Mouse (Mus musculus) kidney, postnatal 25 days (tissue): ENCODE measurements at regions not wholly inside any gene's neighbourhood (a gene's known extent, or its start where the extent isn't known, plus 50 kb on each side); places are given as distances from the start of the nearest gene placed in this dataset.

Source experiments
- DNase-seq, 2 experiments: peaks; one replicate each; pipeline ENCODE4 v3.0.0; 2021; ENCODE audit warnings: mixed read lengths in 2 of 2

DNA sequence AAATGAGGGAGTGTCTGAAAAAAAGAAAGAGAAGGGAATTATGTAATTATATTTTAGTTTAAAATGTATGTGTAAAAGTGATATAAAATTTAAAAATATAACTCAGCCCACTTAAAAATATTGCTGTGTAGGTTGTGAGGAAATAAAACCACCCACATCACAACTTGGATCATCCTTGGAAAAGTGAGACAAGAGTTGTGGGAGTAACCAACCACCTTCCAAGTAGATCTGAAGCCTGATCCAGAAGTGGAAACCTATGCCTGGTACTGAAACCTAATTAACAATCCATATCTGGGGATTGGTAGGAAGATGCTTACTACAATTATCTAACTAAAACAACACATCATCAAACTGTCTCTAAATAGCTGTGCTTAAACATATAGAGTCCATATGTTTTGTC, 743.1 kb downstream of the Stim2 start:
- DNase-seq: no peak

- no peak for DNase-seq
These were observed 748.7 kb downstream of the Stim2 start for GRCm38 (mm10) chr5:54746973-54747372.

DNA sequence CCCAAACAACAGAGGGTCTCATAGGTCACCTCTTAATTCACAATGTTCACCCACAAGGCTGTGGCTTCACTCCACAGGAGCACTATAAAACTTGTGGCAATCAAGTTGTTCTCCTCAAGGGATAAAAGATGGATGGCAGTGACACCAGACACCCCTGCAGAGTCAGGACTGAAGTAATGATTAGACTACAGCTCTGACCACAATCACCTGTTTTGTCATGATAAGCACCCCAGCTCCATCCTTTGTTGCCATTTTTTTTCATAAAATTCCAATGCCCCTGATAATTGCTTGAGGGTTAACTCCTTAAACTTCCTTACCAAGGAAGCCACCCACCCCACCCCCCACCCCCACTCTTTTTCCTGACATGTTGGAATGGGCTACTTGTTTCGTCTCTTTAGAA, 755.1 kb downstream of the Stim2 start:
- no peak for DNase-seq

DNA sequence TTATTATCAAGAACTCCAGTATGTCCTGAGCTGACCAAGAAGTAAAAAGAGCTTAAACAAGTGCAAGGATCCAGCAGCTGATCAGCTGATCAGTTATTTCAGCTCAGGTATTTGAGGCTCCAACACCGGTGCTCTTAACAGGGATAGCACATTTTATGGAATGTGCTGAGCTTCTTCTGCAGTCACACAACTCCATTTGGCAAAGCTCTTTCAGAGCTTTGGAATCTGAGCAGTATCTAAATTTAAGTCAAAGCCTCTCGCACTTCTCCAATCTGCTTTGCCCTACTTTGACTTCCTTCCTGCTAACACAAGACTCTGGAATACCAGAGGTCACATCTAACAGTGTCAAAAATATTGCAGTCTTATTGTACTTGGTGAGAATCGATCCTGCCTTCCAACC, 761.4 kb downstream of the Stim2 start:
- DNase-seq: no peak

DNA sequence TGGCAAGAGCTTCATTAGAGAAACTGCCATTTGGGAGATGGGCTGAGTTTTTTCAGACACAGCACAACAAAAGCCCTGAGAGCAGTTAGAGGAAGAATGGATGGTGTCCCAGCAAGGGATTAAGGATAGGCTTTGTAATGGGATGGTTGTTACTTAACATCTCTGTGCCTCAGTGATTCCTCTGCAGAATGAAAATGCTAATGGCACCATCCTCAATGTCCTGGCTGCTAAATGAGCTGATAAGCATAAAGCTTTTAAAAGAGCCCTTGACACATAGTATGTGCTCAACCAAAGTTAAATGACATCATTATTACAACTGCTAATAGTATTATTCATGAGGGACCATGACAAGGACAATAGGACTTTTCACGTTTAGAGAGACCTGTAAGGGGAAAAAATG, 764.7 kb downstream of the Stim2 start:
- DNase-seq: no peak

- peak in 1 of 2 experiments; percentile 33 for DNase-seq
These were observed 798.7 kb downstream of the Stim2 start for GRCm38 (mm10) chr5:54796953-54797450.

- DNase-seq: no peak
These were observed 828.8 kb downstream of the Stim2 start for GRCm38 (mm10) chr5:54827076-54827475.
